Mouse (Mus musculus) embryonic facial prominence, embryonic 14.5 days (tissue): Measurements from ENCODE around the gene Vps53. TPM values are rescaled to one million over a fixed set of nuclear protein-coding genes. Genes with fewer than 3 reads are reported as not detected.

Experiments used
- ATAC-seq: fragments of 200-750 bp; cut with Nextera tagmentation; 2 replicates; pipeline ENCODE4 v1.8.0; 2017; ENCODE audit warnings: low read depth, moderate number of reproducible peaks, moderate TSS enrichment
- DNase-seq: peaks from one replicate; pipeline ENCODE4 v3.0.0-alpha.2; 2015; ENCODE audit warnings: low spot score
- H3K27ac ChIP-seq: fragments of 300-500 bp; sonication (generic); replicated peaks from 2 replicates; pipeline ENCODE4 v1.5.1; 2014; ENCODE audit warnings: low read depth, mild to moderate bottlenecking, low read length, moderate library complexity
- H3K27me3 ChIP-seq: fragments of 300-500 bp; sonication (generic); replicated peaks from 2 replicates; pipeline ENCODE4 v1.6.1; 2014; ENCODE audit warnings: low read length; ENCODE audit not compliant: control insufficient read depth, insufficient read depth
- H3K36me3 ChIP-seq: fragments of 300-500 bp; sonication (generic); 2 replicates; pipeline ENCODE4 v1.6.1; 2014; ENCODE audit warnings: low read length, mixed read lengths; ENCODE audit not compliant: control insufficient read depth, insufficient read depth
- H3K4me1 ChIP-seq: fragments of 300-500 bp; sonication (generic); 2 replicates; pipeline ENCODE4 v1.6.1; 2014; ENCODE audit warnings: antibody characterized with exemption, low read length; ENCODE audit not compliant: control insufficient read depth, insufficient read depth
- H3K4me2 ChIP-seq: fragments of 300-500 bp; sonication (generic); 2 replicates; pipeline ENCODE4 v1.6.1; 2014; ENCODE audit warnings: low read depth, mild to moderate bottlenecking, low read length, moderate library complexity, mixed read lengths
- H3K4me3 ChIP-seq: fragments of 300-500 bp; sonication (generic); 2 replicates; pipeline ENCODE4 v1.5.1; 2014; ENCODE audit warnings: low read depth, mild to moderate bottlenecking, low read length
- H3K9ac ChIP-seq: fragments of 300-500 bp; sonication (generic); 2 replicates; pipeline ENCODE4 v1.6.1; 2014; ENCODE audit warnings: low read depth, mild to moderate bottlenecking, low read length, moderate library complexity, mixed read lengths
- H3K9me3 ChIP-seq: fragments of 300-500 bp; sonication (generic); 2 replicates; pipeline ENCODE4 v1.6.1; 2016; ENCODE audit warnings: low read length; ENCODE audit not compliant: control insufficient read depth
- WGBS: fragments of 180-500 bp; shearing (Covaris S2); extraction: QIAGEN DNeasy Blood & Tissue Kit; methylation state at CpG from one replicate; pipeline ENCODE4 v1.1.7; 2014; 5-methylcytosine and 5-hydroxymethylcytosine counted together
- polyA plus RNA-seq: library from polyadenylated mRNA; unstranded; fragments of >200 nt; fragmentation: Nextera tagmentation; extraction: Ambion mirVana; gene quantifications from 2 replicates; pipeline ENCODE4 v1.2.1, GENCODE M21; 2014

Vps53 gene
- polyA plus RNA-seq, result 32.4 and 36.6 TPM in 2 replicates

GRCm38 (mm10) chr11:76179495-76180145, at the start of gene Vps53, which contains the start of gene Fam57a:
Gene Vps53 (minus strand): TSS chr11:76179647.
Gene Fam57a (plus strand): TSS chr11:76179671.
- Histone ChIP-seq H3K9ac (peak within 1 kb of the TSS; percentile 72), H3K27me3 (no peaks in the 10 kb centered on the region), H3K27ac (peak within 1 kb of the TSS; percentile 33; the same call in 1 of the 2 replicates), H3K9me3 (no peaks in the 10 kb centered on the region), H3K4me1 (peaks cover 10% of the 10 kb centered on the region), H3K4me3 (peak within 1 kb of the TSS; percentile 87), H3K4me2 (peak within 1 kb of the TSS; percentile 81), H3K36me3 (0 out of 2 replicates have a peak, but pooled peaks cover 11% of the 10 kb centered on the region)
- 1% methylated on average over 37 of the region's 37 CpGs for WGBS
- ATAC-seq (peak; percentile 92), DNase-seq (peak; percentile 93)

- no peak overlapping the region for H3K9ac ChIP-seq
- DNase-seq, result no peak
- ATAC-seq, result no peak
- H3K4me3 ChIP-seq, result no peak overlapping the region
- no peaks in the 10 kb centered on the region for H3K27me3 ChIP-seq
- H3K4me1 ChIP-seq, result no peaks in the 10 kb centered on the region
- no peak overlapping the region for H3K4me2 ChIP-seq
- peaks cover 59% of the 10 kb centered on the region for H3K36me3 ChIP-seq
- no peak overlapping the region for H3K27ac ChIP-seq
- no peaks in the 10 kb centered on the region for H3K9me3 ChIP-seq
These were observed 45.6 kb upstream of the Vps53 start for GRCm38 (mm10) chr11:76225051-76225450.

- peaks cover 61% of the 10 kb centered on the region for H3K36me3 ChIP-seq
These were observed 45.2 kb upstream of the Vps53 start for GRCm38 (mm10) chr11:76224631-76225030.

GRCm38 (mm10) chr11:76217390-76217800, 37.9 kb upstream of the Vps53 start, which contains the start of the genes Dbil5 and Gemin4:
Gene Dbil5 (plus strand): TSS chr11:76217608.
Gene Gemin4 (minus strand): TSS chr11:76217664.
- Histone ChIP-seq H3K4me2 (peak within 1 kb of the TSS; percentile 71), H3K27me3 (no peaks in the 10 kb centered on the region), H3K9me3 (no peaks in the 10 kb centered on the region), H3K27ac (peak within 1 kb of the TSS; percentile 97), H3K9ac (peak within 1 kb of the TSS; percentile 93), H3K36me3 (peaks cover 38% of the 10 kb centered on the region), H3K4me1 (0 out of 2 replicates have a peak, but pooled peaks cover 3% of the 10 kb centered on the region), H3K4me3 (peak within 1 kb of the TSS; percentile 86)
- DNase-seq (peak; percentile 99), ATAC-seq (peak; percentile 98)
- WGBS, result 1% methylated on average over 18 of the region's 35 CpGs

More at GRCm38 (mm10) chr11:76224631-76225030, 45.2 kb upstream of the Vps53 start:
- Histone ChIP-seq H3K9ac (no peak overlapping the region), H3K9me3 (no peaks in the 10 kb centered on the region), H3K4me3 (no peak overlapping the region), H3K4me2 (no peak overlapping the region), H3K27me3 (no peaks in the 10 kb centered on the region), H3K27ac (no peak overlapping the region), H3K4me1 (no peaks in the 10 kb centered on the region)
- ATAC-seq (no peak), DNase-seq (no peak)
- 95% methylated on average over 5 of the region's 5 CpGs for WGBS

- WGBS, result 2% methylated on average over 32 of the region's 33 CpGs
- H3K9me3 ChIP-seq, result no peaks in the 10 kb centered on the region
- peak overlapping the region; percentile 86 for H3K4me3 ChIP-seq
- no peaks in the 10 kb centered on the region for H3K27me3 ChIP-seq
- H3K9ac ChIP-seq, result peak overlapping the region; percentile 93
- H3K27ac ChIP-seq, result peak overlapping the region; percentile 97
- ATAC-seq (peak; percentile 48), DNase-seq (peak; percentile 91)
- H3K4me2 ChIP-seq, result peak overlapping the region; percentile 71
- H3K4me1 ChIP-seq, result 0 out of 2 replicates have a peak, but pooled peaks cover 3% of the 10 kb centered on the region
- H3K36me3 ChIP-seq, result peaks cover 38% of the 10 kb centered on the region
These were observed 37.4 kb upstream of the Vps53 start for GRCm38 (mm10) chr11:76216681-76217389.

- ATAC-seq (no peak), DNase-seq (no peak)
- H3K4me3 ChIP-seq, result peak overlapping the region; percentile 86
- peaks cover 34% of the 10 kb centered on the region for H3K36me3 ChIP-seq
- peak overlapping the region; percentile 97 for H3K27ac ChIP-seq
- 0 out of 2 replicates have a peak, but pooled peaks cover 3% of the 10 kb centered on the region for H3K4me1 ChIP-seq
- no peaks in the 10 kb centered on the region for H3K27me3 ChIP-seq
- no peak overlapping the region; the same call in 1 of the 2 replicates for H3K9ac ChIP-seq
- peak overlapping the region; percentile 71 for H3K4me2 ChIP-seq
- H3K9me3 ChIP-seq, result no peaks in the 10 kb centered on the region
- 90% methylated on average over 5 of the region's 5 CpGs for WGBS
These were observed 36.6 kb upstream of the Vps53 start for GRCm38 (mm10) chr11:76216049-76216540.

- WGBS, result 87% methylated on average over 2 of the region's 2 CpGs
These were observed 35.6 kb upstream of the Vps53 start for GRCm38 (mm10) chr11:76215011-76215410.

GRCm38 (mm10) chr11:76213841-76214240, 34.4 kb upstream of the Vps53 start:
- 0 out of 2 replicates have a peak, but pooled peaks cover 3% of the 10 kb centered on the region for H3K4me1 ChIP-seq
- H3K4me2 ChIP-seq, result no peak overlapping the region
- H3K27me3 ChIP-seq, result no peaks in the 10 kb centered on the region
- no peaks in the 10 kb centered on the region for H3K9me3 ChIP-seq
- WGBS, result 74% methylated on average over 5 of the region's 5 CpGs
- ATAC-seq (no peak), DNase-seq (no peak)
- H3K27ac ChIP-seq, result no peak overlapping the region
- peaks cover 46% of the 10 kb centered on the region for H3K36me3 ChIP-seq
- H3K9ac ChIP-seq, result no peak overlapping the region
- H3K4me3 ChIP-seq, result no peak overlapping the region

More at GRCm38 (mm10) chr11:76215011-76215410, 35.6 kb upstream of the Vps53 start:
- 0 out of 2 replicates have a peak, but pooled peaks cover 3% of the 10 kb centered on the region for H3K4me1 ChIP-seq
- no peaks in the 10 kb centered on the region for H3K9me3 ChIP-seq
- no peak overlapping the region for H3K4me3 ChIP-seq
- ATAC-seq (no peak), DNase-seq (no peak)
- H3K27ac ChIP-seq, result no peak overlapping the region
- no peak overlapping the region for H3K4me2 ChIP-seq
- H3K9ac ChIP-seq, result no peak overlapping the region
- H3K36me3 ChIP-seq, result peaks cover 36% of the 10 kb centered on the region
- no peaks in the 10 kb centered on the region for H3K27me3 ChIP-seq
